Mouse (Mus musculus) megakaryocyte, embryonic 14.5 days (primary cell): ENCODE measurements around the gene Myoc.

ENCODE experiments used
- FLI1 ChIP-seq: IDR thresholded peaks from 2 replicates; pipeline ENCODE4 v1.6.1; 2012; ENCODE audit warnings: low read length, inconsistent platforms, mixed read lengths
- GATA1 ChIP-seq: IDR thresholded peaks from 3 replicates; pipeline ENCODE4 v1.6.1; 2012; ENCODE audit warnings: mixed read lengths, low read length, inconsistent platforms, borderline replicate concordance

DNA sequence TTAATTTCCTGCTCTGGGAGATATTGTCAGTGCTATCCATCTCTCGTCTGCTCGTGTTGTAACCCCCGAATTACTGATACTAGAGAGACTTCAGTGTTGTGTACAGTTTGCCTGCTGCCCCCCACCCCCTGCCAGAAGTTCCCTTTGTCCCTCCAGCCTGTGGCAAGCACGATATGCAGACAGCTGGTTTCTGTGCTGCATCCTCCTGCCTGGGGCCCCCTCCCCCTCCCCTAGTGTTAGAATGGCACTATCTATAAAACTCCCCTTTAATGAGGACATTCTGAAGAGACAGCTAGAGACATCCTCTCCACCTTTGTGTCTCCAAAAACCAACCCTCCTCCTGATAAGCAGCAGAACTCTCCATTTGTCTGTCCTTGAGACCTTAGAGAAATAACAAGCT lies 15.1 kb upstream of the Myoc start:
- TF ChIP-seq GATA1 (no peak), FLI1 (no peak)
